Mouse (Mus musculus): ENCODE results near the gene Polr2a.

DNA sequence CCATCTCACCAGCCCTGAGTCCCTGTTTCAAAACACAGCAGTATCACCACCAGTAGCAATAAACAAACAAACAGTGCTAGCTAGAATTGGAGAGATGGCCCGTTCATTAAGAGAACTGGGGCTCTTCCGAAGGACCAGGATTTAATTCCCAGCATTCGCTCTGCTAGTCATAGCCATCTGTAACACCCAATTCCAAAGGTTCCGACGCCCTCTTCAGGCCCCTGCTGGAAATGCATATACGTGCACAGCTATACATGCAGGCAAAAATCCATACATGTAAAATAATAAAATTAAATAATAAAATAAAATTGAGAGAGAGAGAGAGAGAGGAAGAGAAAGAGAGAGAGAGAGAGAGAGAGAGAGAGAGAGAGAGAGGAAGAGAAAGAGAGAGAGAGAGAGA lies 39.0 kb downstream of the Polr2a start:
- TF ChIP-seq POLR2A (IDR thresholded peaks at IDR 0.05; ENCODE audit: extremely low read depth, insufficient read depth, low read length) (no peak), CTCF (IDR thresholded peaks at IDR 0.05; ENCODE audit: extremely low read depth, insufficient read depth, low read length) (no peak)

Measured in cortical plate, adult 2 months (tissue).